Mouse (Mus musculus) bone marrow, adult 2 months (tissue): ENCODE data around the gene Lingo2. TPM values are rescaled to one million over a fixed set of nuclear protein-coding genes. Genes with fewer than 3 reads are reported as not detected.
"Not testable (repeated sequence)": the region's sequence is repeated elsewhere in the genome, so short reads cannot be mapped to it uniquely, and the experiment has no call there.

Experiments
- H3K27ac ChIP-seq: fragments of 200-500 bp; 2 replicates; pipeline ENCODE4 v1.5.1; 2012; ENCODE audit warnings: low read depth, mild to moderate bottlenecking, control low read depth, inconsistent platforms, low read length; ENCODE audit not compliant: control insufficient read depth, poor library complexity, insufficient read depth
- H3K4me1 ChIP-seq: fragments of 200-500 bp; 2 replicates; pipeline ENCODE4 v1.6.1; 2011; ENCODE audit warnings: low read length; ENCODE audit not compliant: control insufficient read depth, insufficient read depth
- H3K4me3 ChIP-seq: fragments of 200-500 bp; replicated peaks from 2 replicates; pipeline ENCODE3; 2011; ENCODE audit warnings: mild to moderate bottlenecking, low read depth, low read length, control low read depth; ENCODE audit not compliant: control insufficient read depth
- CTCF ChIP-seq: fragments of 200-500 bp; IDR thresholded peaks from 2 replicates; pipeline ENCODE4 v1.5.1; 2011; ENCODE audit warnings: low read length, control low read depth; ENCODE audit not compliant: control insufficient read depth, insufficient read depth
- POLR2A ChIP-seq: fragments of 200-500 bp; IDR thresholded peaks from 2 replicates; pipeline ENCODE4 v1.6.1; 2011; ENCODE audit warnings: low read depth, mild to moderate bottlenecking, control low read depth, low read length, borderline replicate concordance; ENCODE audit not compliant: control insufficient read depth
- WGBS: fragments of 180-500 bp; shearing (Covaris S2); methylation state at CpG from one replicate; pipeline ENCODE4 v1.1.7; 2018; 5-methylcytosine and 5-hydroxymethylcytosine counted together
- polyA plus RNA-seq: library from polyadenylated mRNA; stranded (reverse); fragments of >200 nt; gene quantifications from 2 replicates; pipeline ENCODE4 v1.2.4, GENCODE M21; 2011; ENCODE audit warnings: low replicate concordance; ENCODE audit not compliant: missing spikeins, insufficient read depth, insufficient read length

The Lingo2 gene
- polyA plus RNA-seq, 1 experiment, result not detected

- TF ChIP-seq CTCF (no peak), POLR2A (no peak)
- WGBS, result 78% methylated on average over 4 of the region's 4 CpGs
- no peaks in the 10 kb centered on the region for H3K4me1 ChIP-seq
- no peak overlapping the region for H3K4me3 ChIP-seq
- H3K27ac ChIP-seq, result no peak overlapping the region
Measured at GRCm38 (mm10) chr4:36095482-36095881, 856.1 kb downstream of the Lingo2 start.

DNA sequence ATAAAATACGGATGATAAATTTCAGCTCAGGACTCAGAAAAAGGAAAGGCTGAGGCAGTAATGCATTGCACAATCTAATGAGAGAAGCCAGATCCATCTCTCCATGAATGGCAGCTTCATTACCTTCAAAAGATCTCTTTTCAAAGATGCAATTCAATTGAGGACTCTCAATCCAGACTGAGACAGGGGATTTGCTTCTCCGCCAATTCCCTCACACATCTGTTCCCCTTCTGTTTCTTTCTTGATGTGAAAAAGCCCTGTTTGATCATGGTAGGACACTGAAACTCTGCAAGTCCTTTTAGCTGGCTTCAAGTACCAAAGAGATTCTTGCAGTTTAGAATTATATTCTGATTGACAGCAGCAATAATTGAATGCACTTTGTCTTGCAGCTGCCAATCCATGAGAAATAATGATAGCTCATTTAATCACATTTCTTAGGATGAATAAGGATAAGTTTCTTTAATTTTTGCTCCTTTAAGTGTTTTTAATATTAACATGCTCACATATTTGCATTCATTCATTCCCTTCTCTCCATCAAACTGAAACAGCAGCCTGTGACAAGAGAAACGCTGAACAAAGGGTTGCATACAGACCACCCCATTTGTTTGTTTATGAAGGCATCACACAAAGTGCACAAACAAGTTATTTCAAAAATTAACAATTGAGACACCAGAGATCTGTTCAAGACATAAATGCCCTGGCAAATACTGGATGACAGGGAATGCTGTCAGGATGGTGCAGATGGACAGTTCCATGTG, 870.3 kb downstream of the Lingo2 start:
- TF ChIP-seq CTCF, result no peak
- TF ChIP-seq POLR2A, result no peak
- 80% methylated on average over 3 of the region's 3 CpGs for WGBS
- Histone ChIP-seq H3K4me1 (no peaks in the 10 kb centered on the region; the same call in 1 of the 2 replicates), H3K27ac (no peak overlapping the region), H3K4me3 (no peak overlapping the region)

DNA sequence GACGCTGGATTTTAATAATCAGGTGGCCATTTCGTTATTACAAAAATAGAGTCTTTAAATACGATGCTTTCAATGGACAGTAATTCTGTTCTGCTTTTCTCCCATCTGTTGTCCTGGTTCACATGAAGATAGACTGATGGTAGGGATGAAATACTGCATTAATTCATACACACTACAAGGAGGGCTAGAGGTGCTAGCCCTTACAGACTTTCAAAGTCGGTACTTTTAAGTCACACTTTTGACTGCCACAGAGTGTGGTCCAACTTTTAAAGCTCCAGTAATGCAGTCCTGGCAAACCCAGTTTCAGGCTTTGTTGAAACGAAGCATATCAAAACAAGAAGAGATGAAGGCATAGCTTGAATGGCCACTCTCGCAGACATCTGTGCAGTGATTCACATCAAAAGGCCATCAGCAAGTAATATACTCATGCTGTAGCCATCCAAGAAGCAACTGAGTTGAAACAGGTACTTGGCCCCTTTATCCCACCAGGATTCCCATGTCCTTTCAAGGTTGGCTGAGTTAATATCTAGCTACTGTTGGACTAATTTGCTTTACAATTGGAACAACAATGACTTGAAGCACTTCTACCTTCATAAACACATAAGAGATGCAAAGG, 872.5 kb downstream of the Lingo2 start:
- H3K4me3 ChIP-seq, result no peak overlapping the region
- TF ChIP-seq POLR2A, result no peak
- TF ChIP-seq CTCF, result no peak
- 78% methylated on average over 6 of the region's 6 CpGs for WGBS
- no peaks in the 10 kb centered on the region; the same call in 1 of the 2 replicates for H3K4me1 ChIP-seq
- H3K27ac ChIP-seq, result no peak overlapping the region

DNA sequence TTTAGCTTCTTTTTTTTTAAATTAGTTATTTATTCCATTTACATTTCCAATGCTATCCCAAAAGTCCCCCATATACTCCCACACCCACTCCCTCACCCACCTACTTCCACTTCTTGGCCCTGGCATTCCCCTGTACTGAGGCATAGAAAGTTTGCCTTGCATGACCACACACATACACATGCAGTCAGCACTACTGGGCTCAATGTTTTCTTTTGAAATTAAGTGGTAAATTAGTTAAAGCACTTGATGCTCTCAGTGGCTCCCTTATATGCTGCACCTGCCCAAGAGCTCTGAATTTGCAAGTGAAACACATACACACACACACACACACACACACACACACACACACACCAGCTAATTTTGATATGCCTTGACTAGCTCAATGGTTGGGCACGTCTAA, 886.8 kb downstream of the Lingo2 start:
- H3K4me1 ChIP-seq, result not testable (repeated sequence)
- WGBS, result 41% methylated on average over 1 of the region's 1 CpGs

GRCm38 (mm10) chr4:36052791-36053376, 898.7 kb downstream of the Lingo2 start:
- Histone ChIP-seq H3K4me1 (no peaks in the 10 kb centered on the region), H3K27ac (no peak overlapping the region), H3K4me3 (no peak overlapping the region)
- no peak for TF ChIP-seq CTCF
- TF ChIP-seq POLR2A, result no peak
- 66% methylated on average over 6 of the region's 6 CpGs for WGBS

More for the DNA sequence above, 886.8 kb downstream of the Lingo2 start:
- not testable (repeated sequence) for H3K27ac ChIP-seq, H3K4me3 ChIP-seq

- WGBS, result 76% methylated on average over 3 of the region's 3 CpGs
- Histone ChIP-seq H3K27ac (no peak overlapping the region), H3K4me3 (no peak overlapping the region), H3K4me1 (no peaks in the 10 kb centered on the region)
- TF ChIP-seq POLR2A, result no peak
- no peak for TF ChIP-seq CTCF
Measured at GRCm38 (mm10) chr4:36040361-36040760, 911.2 kb downstream of the Lingo2 start.

GRCm38 (mm10) chr4:36038742-36039141, 912.8 kb downstream of the Lingo2 start:
- H3K4me1 ChIP-seq, result no peaks in the 10 kb centered on the region
- H3K27ac ChIP-seq, result no peak overlapping the region
- H3K4me3 ChIP-seq, result no peak overlapping the region
- WGBS, result 77% methylated on average over 2 of the region's 2 CpGs
- TF ChIP-seq CTCF (no peak), POLR2A (no peak)

DNA sequence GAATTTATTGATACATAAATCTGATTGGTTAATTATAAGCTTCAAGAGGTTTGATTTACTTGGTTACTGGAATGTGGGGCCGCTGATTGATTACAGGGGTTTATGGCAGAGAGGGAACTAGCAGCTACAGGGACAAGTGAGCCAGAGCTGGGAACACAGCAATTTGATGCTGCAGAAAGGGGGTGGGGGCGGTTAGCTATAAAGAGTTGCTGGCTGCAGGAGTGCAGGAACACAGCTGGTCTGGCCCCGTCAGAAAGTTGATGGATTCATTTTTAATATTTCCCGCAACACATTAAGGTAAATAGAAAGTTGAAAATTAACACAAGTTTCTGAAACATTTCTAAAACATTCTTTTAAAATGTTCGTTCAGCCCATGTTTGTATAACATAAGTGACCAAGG, 919.5 kb downstream of the Lingo2 start:
- Histone ChIP-seq H3K4me3 (no peak overlapping the region), H3K4me1 (no peaks in the 10 kb centered on the region), H3K27ac (no peak overlapping the region)
- TF ChIP-seq POLR2A (no peak), CTCF (no peak)
- WGBS, result 71% methylated on average over 5 of the region's 5 CpGs

- no peaks in the 10 kb centered on the region for H3K4me1 ChIP-seq
- H3K27ac ChIP-seq, result no peak overlapping the region
- 62% methylated on average over 4 of the region's 4 CpGs for WGBS
- no peak overlapping the region for H3K4me3 ChIP-seq
- TF ChIP-seq CTCF, result no peak
- TF ChIP-seq POLR2A, result no peak
Measured at GRCm38 (mm10) chr4:36014181-36014580, 937.4 kb downstream of the Lingo2 start.
